Mouse (Mus musculus): ENCODE data around the gene Prm3. TPM values are rescaled to one million over a fixed set of nuclear protein-coding genes. Genes with fewer than 3 reads are reported as not detected.

Gene Prm3
- polyA plus RNA-seq, 1 experiment: not detected

GRCm38 (mm10) chr16:10754521-10755296 is 36.0 kb downstream of the Prm3 start:
- peak overlapping the region; percentile 10 for H3K4me2 ChIP-seq (ENCODE audit: low read depth)
- no peaks in the 10 kb centered on the region for H3K27me3 ChIP-seq (ENCODE audit: control insufficient read depth, insufficient read depth, insufficient read length)
- H3K4me3 ChIP-seq: no peak overlapping the region
- no peak for TF ChIP-seq SRF (IDR thresholded peaks at IDR 0.05; ENCODE audit: control insufficient read depth, insufficient read length, low read depth)
- no peak for TF ChIP-seq CEBPB (IDR thresholded peaks at IDR 0.05; ENCODE audit: insufficient read depth, poor library complexity, severe bottlenecking)
- no peak for TF ChIP-seq POLR2AphosphoS2 (IDR thresholded peaks at IDR 0.05; ENCODE audit: insufficient read length, low read depth)
- TF ChIP-seq MAX (IDR thresholded peaks at IDR 0.05; ENCODE audit: low read depth): no peak
- TF ChIP-seq MYOG (IDR thresholded peaks at IDR 0.05; ENCODE audit: control insufficient read depth in 1 of 3, insufficient read depth in 1 of 3, insufficient read length in 2 of 3, low read depth in 2 of 3): peak in 2 of 3 experiments; percentile 9 to 67
- TF ChIP-seq TCF12 (IDR thresholded peaks at IDR 0.05; ENCODE audit: insufficient read depth, poor library complexity, severe bottlenecking): no peak
- no peak for TF ChIP-seq POLR2A (IDR thresholded peaks at IDR 0.05; ENCODE audit: insufficient read length, low read depth)
- no peak for TF ChIP-seq E2F4 (IDR thresholded peaks at IDR 0.05; ENCODE audit: insufficient read depth)
- TF ChIP-seq TCF3 (IDR thresholded peaks at IDR 0.05; ENCODE audit: insufficient read length, low read depth): no peak
- peak; percentile 76 for TF ChIP-seq USF1 (IDR thresholded peaks at IDR 0.05; ENCODE audit: low read depth)
- TF ChIP-seq REST (IDR thresholded peaks at IDR 0.05; ENCODE audit: insufficient read depth, insufficient read length): no peak
- peak in 2 of 3 experiments; percentile 8 to 82 for TF ChIP-seq MYOD1 (IDR thresholded peaks at IDR 0.05; ENCODE audit: control insufficient read depth in 1 of 3, insufficient read length in 2 of 3, low read depth in 2 of 3)
- H3ac ChIP-seq (ENCODE audit: control insufficient read depth, insufficient read length): no peak overlapping the region
- H3K79me2 ChIP-seq (ENCODE audit: control insufficient read depth, insufficient read depth): no peaks in the 10 kb centered on the region
- H3K36me3 ChIP-seq (ENCODE audit: control insufficient read depth, insufficient read depth): no peaks in the 10 kb centered on the region

- H3K36me3 ChIP-seq (ENCODE audit: control insufficient read depth, insufficient read depth): no peaks in the 10 kb centered on the region
- TF ChIP-seq REST (IDR thresholded peaks at IDR 0.05; ENCODE audit: insufficient read depth, insufficient read length): no peak
- no peak for TF ChIP-seq MYOD1 (IDR thresholded peaks at IDR 0.05; ENCODE audit: control insufficient read depth in 1 of 3, insufficient read length in 2 of 3, low read depth in 2 of 3)
- no peak for TF ChIP-seq E2F4 (IDR thresholded peaks at IDR 0.05; ENCODE audit: insufficient read depth)
- TF ChIP-seq SRF (IDR thresholded peaks at IDR 0.05; ENCODE audit: control insufficient read depth, insufficient read length, low read depth): no peak
- TF ChIP-seq MAX (IDR thresholded peaks at IDR 0.05; ENCODE audit: low read depth): no peak
- no peak for TF ChIP-seq USF1 (IDR thresholded peaks at IDR 0.05; ENCODE audit: low read depth)
- TF ChIP-seq POLR2AphosphoS2 (IDR thresholded peaks at IDR 0.05; ENCODE audit: insufficient read length, low read depth): no peak
- TF ChIP-seq TCF3 (IDR thresholded peaks at IDR 0.05; ENCODE audit: insufficient read length, low read depth): no peak
- no peak for TF ChIP-seq MYOG (IDR thresholded peaks at IDR 0.05; ENCODE audit: control insufficient read depth in 1 of 3, insufficient read depth in 1 of 3, insufficient read length in 2 of 3, low read depth in 2 of 3)
- TF ChIP-seq TCF12 (IDR thresholded peaks at IDR 0.05; ENCODE audit: insufficient read depth, poor library complexity, severe bottlenecking): no peak
- TF ChIP-seq POLR2A (IDR thresholded peaks at IDR 0.05; ENCODE audit: insufficient read length, low read depth): no peak
- no peak for TF ChIP-seq CEBPB (IDR thresholded peaks at IDR 0.05; ENCODE audit: insufficient read depth, poor library complexity, severe bottlenecking)
- no peaks in the 10 kb centered on the region for H3K27me3 ChIP-seq (ENCODE audit: control insufficient read depth, insufficient read depth, insufficient read length)
- no peaks in the 10 kb centered on the region for H3K79me2 ChIP-seq (ENCODE audit: control insufficient read depth, insufficient read depth)
- no peak overlapping the region for H3K4me3 ChIP-seq
- no peak overlapping the region for H3K4me2 ChIP-seq (ENCODE audit: low read depth)
- no peak overlapping the region for H3ac ChIP-seq (ENCODE audit: control insufficient read depth, insufficient read length)
These were observed 40.9 kb downstream of the Prm3 start for GRCm38 (mm10) chr16:10749824-10750223.

DNA sequence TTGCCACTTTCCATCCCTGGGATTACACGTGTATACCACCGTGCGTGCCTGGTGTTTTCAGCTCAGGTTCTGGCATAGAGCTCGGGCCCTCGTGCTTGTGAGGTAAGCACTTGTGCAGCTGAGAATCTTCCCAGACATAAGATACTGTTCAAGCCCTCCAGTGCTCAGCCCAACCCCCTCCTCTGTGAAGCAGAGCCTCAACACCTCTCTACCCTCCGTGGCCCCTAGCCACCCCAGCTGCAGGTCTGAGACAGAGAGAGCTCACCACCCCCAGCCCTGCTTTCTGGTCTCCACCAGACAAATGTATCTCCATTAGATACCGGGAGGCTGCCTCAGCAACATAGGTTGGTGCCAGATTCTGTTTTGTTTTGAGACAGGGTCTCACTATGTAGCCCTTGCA is 41.5 kb downstream of the Prm3 start:
- Histone ChIP-seq H3K4me2 (ENCODE audit: low read depth) (no peak overlapping the region), H3K79me2 (ENCODE audit: control insufficient read depth, insufficient read depth) (no peaks in the 10 kb centered on the region), H3K27me3 (ENCODE audit: control insufficient read depth, insufficient read depth, insufficient read length) (no peaks in the 10 kb centered on the region), H3K4me3 (no peak overlapping the region), H3K36me3 (ENCODE audit: control insufficient read depth, insufficient read depth) (no peaks in the 10 kb centered on the region), H3ac (ENCODE audit: control insufficient read depth, insufficient read length) (no peak overlapping the region)
- no peak for TF ChIP-seq MYOD1 (IDR thresholded peaks at IDR 0.05; ENCODE audit: control insufficient read depth in 1 of 3, insufficient read length in 2 of 3, low read depth in 2 of 3)
- TF ChIP-seq USF1 (IDR thresholded peaks at IDR 0.05; ENCODE audit: low read depth): no peak
- TF ChIP-seq REST (IDR thresholded peaks at IDR 0.05; ENCODE audit: insufficient read depth, insufficient read length): no peak
- no peak for TF ChIP-seq POLR2A (IDR thresholded peaks at IDR 0.05; ENCODE audit: insufficient read length, low read depth)
- no peak for TF ChIP-seq POLR2AphosphoS2 (IDR thresholded peaks at IDR 0.05; ENCODE audit: insufficient read length, low read depth)
- TF ChIP-seq CEBPB (IDR thresholded peaks at IDR 0.05; ENCODE audit: insufficient read depth, poor library complexity, severe bottlenecking): no peak
- no peak for TF ChIP-seq SRF (IDR thresholded peaks at IDR 0.05; ENCODE audit: control insufficient read depth, insufficient read length, low read depth)
- no peak for TF ChIP-seq E2F4 (IDR thresholded peaks at IDR 0.05; ENCODE audit: insufficient read depth)
- TF ChIP-seq TCF12 (IDR thresholded peaks at IDR 0.05; ENCODE audit: insufficient read depth, poor library complexity, severe bottlenecking): no peak
- TF ChIP-seq MYOG (IDR thresholded peaks at IDR 0.05; ENCODE audit: control insufficient read depth in 1 of 3, insufficient read depth in 1 of 3, insufficient read length in 2 of 3, low read depth in 2 of 3): no peak
- TF ChIP-seq MAX (IDR thresholded peaks at IDR 0.05; ENCODE audit: low read depth): no peak
- no peak for TF ChIP-seq TCF3 (IDR thresholded peaks at IDR 0.05; ENCODE audit: insufficient read length, low read depth)

- no peak for TF ChIP-seq POLR2A (IDR thresholded peaks at IDR 0.05; ENCODE audit: insufficient read length, low read depth)
- TF ChIP-seq E2F4 (IDR thresholded peaks at IDR 0.05; ENCODE audit: insufficient read depth): no peak
- Histone ChIP-seq H3K27me3 (ENCODE audit: control insufficient read depth, insufficient read depth, insufficient read length) (no peaks in the 10 kb centered on the region), H3K4me2 (ENCODE audit: low read depth) (no peak overlapping the region), H3K36me3 (ENCODE audit: control insufficient read depth, insufficient read depth) (no peaks in the 10 kb centered on the region), H3ac (ENCODE audit: control insufficient read depth, insufficient read length) (no peak overlapping the region), H3K79me2 (ENCODE audit: control insufficient read depth, insufficient read depth) (no peaks in the 10 kb centered on the region), H3K4me3 (no peak overlapping the region)
These were observed 49.6 kb downstream of the Prm3 start for GRCm38 (mm10) chr16:10741082-10741481.

Other genes with a start within 250 kb of the Prm3 start
- gene Dexi, start 247.9 kb downstream of the Prm3 start, polyA plus RNA-seq (2012; fragmentation: generic; extraction: Trizol): 20.8 TPM
- 15.5 TPM for gene Clec16a, start 245.6 kb downstream of the Prm3 start, polyA plus RNA-seq (2012; fragmentation: generic; extraction: Trizol)
- gene Socs1, start 5.4 kb downstream of the Prm3 start, polyA plus RNA-seq (2012; fragmentation: generic; extraction: Trizol): 1.7 TPM
- 0.12 TPM for gene Tnp2, start 2.3 kb downstream of the Prm3 start, polyA plus RNA-seq (2012; fragmentation: generic; extraction: Trizol)
- gene Prm2, start 5.2 kb upstream of the Prm3 start, polyA plus RNA-seq (2012; fragmentation: generic; extraction: Trizol): not detected
- not detected for gene Prm1, start 14.9 kb upstream of the Prm3 start, polyA plus RNA-seq (2012; fragmentation: generic; extraction: Trizol)
- not detected for gene Gm11172, start 22.0 kb upstream of the Prm3 start, polyA plus RNA-seq (2012; fragmentation: generic; extraction: Trizol)
- 0.64 TPM for gene Rmi2, start 44.1 kb upstream of the Prm3 start, polyA plus RNA-seq (2012; fragmentation: generic; extraction: Trizol)